Mouse (Mus musculus) heart, embryonic 13.5 days (tissue): ENCODE measurements around the gene Sncb. TPM values are rescaled to one million over a fixed set of nuclear protein-coding genes. Genes with fewer than 3 reads are reported as not detected.

Experiments used
- ATAC-seq: fragments of 200-750 bp; cut with Nextera tagmentation; 2 replicates; pipeline ENCODE4 v1.8.0; 2017; ENCODE audit warnings: moderate TSS enrichment; ENCODE audit not compliant: insufficient number of reproducible peaks, low FRiP score, low TSS enrichment; ENCODE audit errors: extremely low read depth
- H3K27ac ChIP-seq: fragments of 300-500 bp; sonication (generic); replicated peaks from 2 replicates; pipeline ENCODE4 v1.5.1; 2015; ENCODE audit warnings: moderate library complexity, mild to moderate bottlenecking, inconsistent platforms
- H3K27me3 ChIP-seq: fragments of 300-500 bp; sonication (generic); replicated peaks from 2 replicates; pipeline ENCODE4 v1.6.1; 2015; ENCODE audit warnings: mild to moderate bottlenecking, inconsistent platforms
- H3K36me3 ChIP-seq: fragments of 300-500 bp; sonication (generic); 2 replicates; pipeline ENCODE4 v1.6.1; 2015; ENCODE audit warnings: mild to moderate bottlenecking, inconsistent platforms
- H3K4me1 ChIP-seq: fragments of 300-500 bp; sonication (generic); 2 replicates; pipeline ENCODE4 v1.6.1; 2015; ENCODE audit warnings: inconsistent platforms
- H3K4me2 ChIP-seq: fragments of 300-500 bp; sonication (generic); 2 replicates; pipeline ENCODE4 v1.6.1; 2015; ENCODE audit warnings: inconsistent platforms, mild to moderate bottlenecking, moderate library complexity
- H3K4me3 ChIP-seq: fragments of 300-500 bp; sonication (generic); 2 replicates; pipeline ENCODE4 v1.5.1; 2015; ENCODE audit warnings: moderate library complexity, mild to moderate bottlenecking, inconsistent platforms
- H3K9ac ChIP-seq: fragments of 300-500 bp; sonication (generic); 2 replicates; pipeline ENCODE4 v1.6.1; 2015; ENCODE audit warnings: inconsistent platforms, mild to moderate bottlenecking, moderate library complexity
- H3K9me3 ChIP-seq: fragments of 300-500 bp; sonication (generic); 2 replicates; pipeline ENCODE4 v1.6.1; 2016; ENCODE audit warnings: inconsistent platforms
- WGBS: fragments of 180-500 bp; shearing (Covaris S2); methylation state at CpG from one replicate; pipeline ENCODE4 v1.1.7; 2015; ENCODE audit warnings: mixed read lengths; 5-methylcytosine and 5-hydroxymethylcytosine counted together
- polyA plus RNA-seq: library from polyadenylated mRNA; unstranded; fragments of >200 nt; fragmentation: Nextera tagmentation; extraction: Ambion mirVana; gene quantifications from 2 replicates; pipeline ENCODE4 v1.2.1, GENCODE M21; 2015

The Sncb gene
- polyA plus RNA-seq, 1 experiment from 2014 or later: not detected

DNA sequence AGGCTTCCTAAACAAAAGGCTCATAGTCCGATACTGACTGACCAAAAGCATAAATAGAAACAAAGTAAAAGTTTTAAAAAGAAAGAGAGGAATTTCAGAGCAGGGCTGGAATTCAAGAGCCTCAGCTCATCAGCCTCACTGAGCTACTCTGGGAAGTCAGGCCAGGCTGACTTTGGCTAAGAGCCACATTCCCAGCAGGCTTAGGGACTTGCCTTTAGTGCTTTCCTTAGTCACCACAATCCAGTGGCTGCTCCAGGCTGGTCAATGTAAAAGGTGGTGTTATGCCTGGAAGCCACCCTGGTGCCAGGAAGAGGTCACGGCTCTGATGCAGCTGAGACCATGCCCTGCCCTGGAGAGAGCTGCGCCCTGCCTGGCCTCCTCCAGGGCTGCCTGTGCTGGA, 14.2 kb upstream of the Sncb start:
- Histone ChIP-seq H3K27ac (no peak overlapping the region), H3K4me2 (no peak overlapping the region), H3K36me3 (no peaks in the 10 kb centered on the region), H3K4me3 (no peak overlapping the region), H3K4me1 (peaks cover 6% of the 10 kb centered on the region; the same call in 1 of the 2 replicates), H3K27me3 (0 out of 2 replicates have a peak, but pooled peaks cover 4% of the 10 kb centered on the region), H3K9ac (no peak overlapping the region), H3K9me3 (peaks cover 8% of the 10 kb centered on the region; the same call in 1 of the 2 replicates)
- WGBS: 56% methylated on average over 3 of the region's 3 CpGs
- no peak for ATAC-seq

- peaks cover 4% of the 10 kb centered on the region; the same call in 1 of the 2 replicates for H3K9me3 ChIP-seq
- H3K4me1 ChIP-seq: peaks cover 13% of the 10 kb centered on the region
- no peak overlapping the region for H3K9ac ChIP-seq
- H3K27ac ChIP-seq: no peak overlapping the region
- H3K4me3 ChIP-seq: no peak overlapping the region
- H3K4me2 ChIP-seq: no peak overlapping the region
- no peaks in the 10 kb centered on the region for H3K36me3 ChIP-seq
- peaks cover 63% of the 10 kb centered on the region for H3K27me3 ChIP-seq
- WGBS: 76% methylated on average over 4 of the region's 4 CpGs
- ATAC-seq: no peak
These were observed 617 bp upstream of the Sncb start for GRCm38 (mm10) chr13:54767012-54767411.

DNA sequence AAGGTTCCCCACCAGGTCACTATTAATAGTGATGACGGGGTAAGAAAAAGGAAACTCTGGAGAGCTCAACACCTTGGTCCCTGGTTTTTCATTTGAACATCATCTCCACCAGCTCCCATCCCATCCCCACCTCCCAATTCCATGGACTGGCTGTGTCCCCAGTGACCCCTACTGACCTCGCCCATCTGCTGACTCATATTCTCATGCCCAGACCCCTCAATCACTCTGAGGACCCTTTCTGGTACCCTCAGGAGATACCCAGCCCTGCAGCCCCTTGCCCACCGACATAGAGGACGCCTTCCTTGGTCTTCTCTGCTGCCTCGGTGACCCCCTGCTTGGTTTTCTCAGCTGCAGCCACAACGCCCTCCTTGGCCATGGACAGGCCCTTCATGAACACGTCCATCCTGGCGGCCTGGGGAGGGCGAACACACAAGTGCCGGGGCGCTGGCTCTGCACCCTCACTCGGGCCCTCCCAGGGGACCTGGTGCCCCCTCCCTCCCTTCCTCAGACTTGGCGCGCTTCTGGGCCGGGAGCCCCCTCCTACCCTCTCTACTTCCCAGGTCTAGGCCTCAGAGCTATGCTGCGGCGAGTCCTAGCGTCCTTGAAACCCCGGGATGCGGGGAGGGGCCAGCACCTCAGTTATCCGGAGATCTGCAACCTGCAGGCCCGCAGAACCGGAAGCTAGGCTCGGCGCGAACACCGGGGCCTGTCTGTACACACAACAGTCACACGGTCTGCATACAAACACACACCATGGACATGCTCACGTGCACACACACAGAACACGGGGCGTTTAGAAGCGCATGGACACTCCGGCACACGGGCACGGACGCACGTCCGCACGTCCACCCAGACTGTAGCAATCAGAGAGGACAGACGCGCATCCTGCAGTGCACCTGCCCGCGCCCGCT, 859 bp downstream of the Sncb start:
- 5% methylated on average over 44 of the region's 44 CpGs for WGBS
- no peak for ATAC-seq
- H3K27me3 ChIP-seq: peaks cover 77% of the 10 kb centered on the region

DNA sequence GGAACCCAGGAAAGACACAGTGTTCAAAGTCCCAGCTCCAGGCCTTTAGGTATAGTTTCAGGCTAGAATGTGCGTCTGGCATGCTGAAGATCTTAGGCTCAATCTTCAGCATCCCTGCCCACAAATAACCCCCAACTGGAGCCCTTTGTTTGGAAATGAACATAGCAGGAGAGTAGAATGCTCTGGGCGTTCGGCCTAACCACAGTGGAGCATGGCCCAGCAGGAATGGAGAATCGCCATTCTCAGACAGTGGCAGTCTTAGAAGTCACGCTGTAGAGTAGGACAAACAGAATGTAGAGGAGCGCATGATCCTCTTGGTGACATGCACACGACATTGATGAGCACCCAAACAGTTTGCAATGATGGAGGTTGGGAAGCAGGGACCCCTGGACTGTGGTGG, 5.5 kb downstream of the Sncb start:
- Histone ChIP-seq H3K36me3 (no peaks in the 10 kb centered on the region), H3K9me3 (no peaks in the 10 kb centered on the region), H3K4me2 (no peak overlapping the region), H3K4me3 (no peak overlapping the region), H3K4me1 (peaks cover 12% of the 10 kb centered on the region), H3K9ac (no peak overlapping the region), H3K27me3 (peaks cover 95% of the 10 kb centered on the region), H3K27ac (no peak overlapping the region)
- WGBS: 76% methylated on average over 7 of the region's 7 CpGs
- ATAC-seq: no peak

More for the DNA sequence above, 859 bp downstream of the Sncb start:
- Histone ChIP-seq H3K4me1 (peaks cover 13% of the 10 kb centered on the region), H3K4me2 (peak overlapping the region; percentile 62), H3K9me3 (peaks cover 4% of the 10 kb centered on the region; the same call in 1 of the 2 replicates), H3K4me3 (peak overlapping the region; percentile 39), H3K36me3 (no peaks in the 10 kb centered on the region), H3K27ac (no peak overlapping the region), H3K9ac (no peak overlapping the region)

GRCm38 (mm10) chr13:54760164-54760795, 6.1 kb downstream of the Sncb start:
- ATAC-seq: no peak
- H3K9ac ChIP-seq: no peak overlapping the region

DNA sequence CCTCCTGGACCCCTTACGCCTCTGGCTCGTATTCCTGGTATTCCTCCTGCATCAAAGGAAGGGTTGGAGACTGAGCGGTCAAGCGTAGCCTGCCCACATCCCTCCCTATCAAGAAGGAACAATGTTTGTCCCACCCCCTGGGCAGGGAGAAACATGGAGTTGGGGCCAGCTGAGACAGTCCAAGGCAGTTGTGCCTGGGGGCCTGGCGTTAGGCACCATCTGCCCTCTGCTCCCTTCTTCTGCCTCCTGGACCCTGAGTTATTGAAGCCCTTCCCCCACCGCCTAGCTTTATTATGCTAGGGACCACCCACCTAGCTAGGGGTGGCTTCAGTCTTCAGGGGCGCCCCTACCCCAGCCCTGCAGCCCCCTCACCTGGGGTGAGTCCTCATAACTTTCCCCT, 6.9 kb downstream of the Sncb start:
- Histone ChIP-seq H3K4me1 (peaks cover 9% of the 10 kb centered on the region), H3K27ac (no peak overlapping the region), H3K4me3 (no peak overlapping the region), H3K9me3 (no peaks in the 10 kb centered on the region), H3K4me2 (no peak overlapping the region), H3K9ac (no peak overlapping the region), H3K27me3 (peaks cover 95% of the 10 kb centered on the region), H3K36me3 (no peaks in the 10 kb centered on the region)
- no peak for ATAC-seq
- WGBS: 13% methylated on average over 7 of the region's 7 CpGs

More at GRCm38 (mm10) chr13:54760164-54760795, 6.1 kb downstream of the Sncb start:
- Histone ChIP-seq H3K27ac (no peak overlapping the region), H3K4me1 (peaks cover 8% of the 10 kb centered on the region), H3K36me3 (no peaks in the 10 kb centered on the region), H3K9me3 (no peaks in the 10 kb centered on the region), H3K27me3 (peaks cover 95% of the 10 kb centered on the region), H3K4me2 (no peak overlapping the region), H3K4me3 (no peak overlapping the region)
- 49% methylated on average over 8 of the region's 8 CpGs for WGBS

DNA sequence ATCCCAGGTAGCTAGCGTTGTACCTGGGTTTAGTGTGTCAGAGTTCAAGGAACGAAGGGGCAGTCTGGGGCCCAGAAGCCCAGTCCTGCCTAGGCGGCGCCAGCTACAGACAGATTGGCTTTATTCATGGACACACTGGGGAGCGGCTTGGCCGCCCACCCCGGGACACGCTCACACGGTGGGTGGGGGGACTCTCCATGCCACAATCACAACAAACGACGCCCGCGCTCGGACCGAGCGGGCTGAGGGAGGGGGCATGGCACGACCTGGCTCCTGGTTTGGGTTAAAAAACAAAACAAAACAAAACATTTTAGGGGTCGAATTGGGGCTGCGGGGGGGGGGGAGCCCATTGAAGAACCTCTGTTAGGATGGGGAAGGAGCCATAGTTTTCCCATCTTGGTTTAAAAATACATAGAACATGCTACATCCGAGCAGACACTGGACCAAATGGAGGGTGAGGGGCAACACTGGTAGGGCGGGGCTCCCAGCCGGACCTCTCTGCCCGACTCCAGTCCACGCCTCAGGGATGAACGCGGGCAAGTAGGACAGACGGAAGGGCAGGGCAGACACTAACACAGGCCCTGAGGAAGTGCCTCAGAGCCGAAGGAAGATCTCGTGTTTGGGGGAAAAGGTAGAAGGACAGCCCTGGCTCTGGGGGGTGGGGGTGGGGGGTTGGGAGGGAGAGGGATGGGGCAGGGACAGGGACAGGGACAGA, 7.5 kb downstream of the Sncb start:
- Histone ChIP-seq H3K4me1 (peaks cover 9% of the 10 kb centered on the region), H3K27me3 (peaks cover 95% of the 10 kb centered on the region), H3K4me2 (peak overlapping the region; percentile 68), H3K27ac (no peak overlapping the region), H3K4me3 (peak overlapping the region; percentile 47; the same call in 1 of the 2 replicates), H3K9me3 (no peaks in the 10 kb centered on the region), H3K9ac (no peak overlapping the region), H3K36me3 (no peaks in the 10 kb centered on the region)
- ATAC-seq: peak; percentile 42; the same call in 1 of the 2 replicates
- WGBS: 2% methylated on average over 29 of the region's 29 CpGs

- peaks cover 9% of the 10 kb centered on the region for H3K4me1 ChIP-seq
- H3K9me3 ChIP-seq: no peaks in the 10 kb centered on the region
- no peaks in the 10 kb centered on the region for H3K36me3 ChIP-seq
- under 1% methylated on average over 43 of the region's 43 CpGs for WGBS
- H3K4me2 ChIP-seq: peak overlapping the region; percentile 68
- H3K9ac ChIP-seq: no peak overlapping the region
- peak; percentile 38; the same call in 1 of the 2 replicates for ATAC-seq
- no peak overlapping the region for H3K27ac ChIP-seq
- peaks cover 95% of the 10 kb centered on the region for H3K27me3 ChIP-seq
- H3K4me3 ChIP-seq: peak overlapping the region; percentile 47
These were observed 8.2 kb downstream of the Sncb start for GRCm38 (mm10) chr13:54758045-54758755.

GRCm38 (mm10) chr13:54757093-54757830, 9.1 kb downstream of the Sncb start:
- no peak for ATAC-seq
- Histone ChIP-seq H3K9me3 (no peaks in the 10 kb centered on the region), H3K27me3 (peaks cover 95% of the 10 kb centered on the region), H3K4me3 (peak overlapping the region; percentile 47), H3K4me2 (peak overlapping the region; percentile 68), H3K4me1 (peaks cover 9% of the 10 kb centered on the region), H3K36me3 (no peaks in the 10 kb centered on the region), H3K9ac (no peak overlapping the region), H3K27ac (no peak overlapping the region)
- WGBS: 37% methylated on average over 10 of the region's 10 CpGs

GRCm38 (mm10) chr13:54756156-54756712, 10.2 kb downstream of the Sncb start:
- Histone ChIP-seq H3K4me3 (no peak overlapping the region), H3K4me1 (peaks cover 9% of the 10 kb centered on the region), H3K36me3 (no peaks in the 10 kb centered on the region), H3K27me3 (peaks cover 95% of the 10 kb centered on the region), H3K9ac (no peak overlapping the region), H3K4me2 (no peak overlapping the region), H3K9me3 (no peaks in the 10 kb centered on the region), H3K27ac (no peak overlapping the region)
- no peak for ATAC-seq
- WGBS: 73% methylated on average over 8 of the region's 8 CpGs
